Mouse (Mus musculus) hindbrain, embryonic 14.5 days (tissue): ENCODE measurements around the gene Agbl2. TPM values are rescaled to one million over a fixed set of nuclear protein-coding genes. Genes with fewer than 3 reads are reported as not detected.

Source experiments
- ATAC-seq: fragments of 200-750 bp; cut with Nextera tagmentation; 2 replicates; pipeline ENCODE4 v1.8.0; 2017; ENCODE audit warnings: moderate number of reproducible peaks, mild to moderate bottlenecking, moderate TSS enrichment, moderate library complexity; ENCODE audit not compliant: low FRiP score
- DNase-seq: peaks from one replicate; pipeline ENCODE4 v3.0.0-alpha.2; 2015; ENCODE audit warnings: low spot score
- H3K27ac ChIP-seq: fragments of 300-500 bp; sonication (generic); 2 replicates; pipeline ENCODE4 v1.5.1; 2014; ENCODE audit warnings: mild to moderate bottlenecking, moderate library complexity
- H3K27me3 ChIP-seq: fragments of 300-500 bp; sonication (generic); 2 replicates; pipeline ENCODE4 v1.6.1; 2014; ENCODE audit warnings: mild to moderate bottlenecking, low read length, mixed read lengths; ENCODE audit not compliant: control insufficient read depth, insufficient read depth
- H3K36me3 ChIP-seq: fragments of 300-500 bp; sonication (generic); replicated peaks from 2 replicates; pipeline ENCODE4 v1.6.1; 2014; ENCODE audit not compliant: control insufficient read depth, insufficient read depth
- H3K4me1 ChIP-seq: fragments of 300-500 bp; sonication (generic); replicated peaks from 2 replicates; pipeline ENCODE4 v1.6.1; 2014; ENCODE audit warnings: antibody characterized with exemption, low read length, mixed read lengths; ENCODE audit not compliant: control insufficient read depth, insufficient read depth
- H3K4me2 ChIP-seq: fragments of 300-500 bp; sonication (generic); replicated peaks from 2 replicates; pipeline ENCODE4 v1.6.1; 2014; ENCODE audit warnings: mild to moderate bottlenecking, moderate library complexity
- H3K4me3 ChIP-seq: fragments of 300-500 bp; sonication (generic); replicated peaks from 2 replicates; pipeline ENCODE4 v1.5.1; 2014; ENCODE audit warnings: mild to moderate bottlenecking, low read length
- H3K9ac ChIP-seq: fragments of 300-500 bp; sonication (generic); 2 replicates; pipeline ENCODE4 v1.6.1; 2014
- H3K9me3 ChIP-seq: fragments of 300-500 bp; sonication (generic); 2 replicates; pipeline ENCODE4 v1.6.1; 2016; ENCODE audit warnings: low read length; ENCODE audit not compliant: control insufficient read depth
- WGBS: fragments of 180-500 bp; shearing (Covaris S2); extraction: QIAGEN DNeasy Blood & Tissue Kit; methylation state at CpG from one replicate; pipeline ENCODE4 v1.1.7; 2014; 5-methylcytosine and 5-hydroxymethylcytosine counted together
- polyA plus RNA-seq: library from polyadenylated mRNA; unstranded; fragments of >200 nt; fragmentation: Nextera tagmentation; extraction: Ambion mirVana; gene quantifications from 2 replicates; pipeline ENCODE4 v1.2.1, GENCODE M21; 2014

The Agbl2 gene
- polyA plus RNA-seq, 1 experiment from 2014 or later: 1.7 TPM

DNA sequence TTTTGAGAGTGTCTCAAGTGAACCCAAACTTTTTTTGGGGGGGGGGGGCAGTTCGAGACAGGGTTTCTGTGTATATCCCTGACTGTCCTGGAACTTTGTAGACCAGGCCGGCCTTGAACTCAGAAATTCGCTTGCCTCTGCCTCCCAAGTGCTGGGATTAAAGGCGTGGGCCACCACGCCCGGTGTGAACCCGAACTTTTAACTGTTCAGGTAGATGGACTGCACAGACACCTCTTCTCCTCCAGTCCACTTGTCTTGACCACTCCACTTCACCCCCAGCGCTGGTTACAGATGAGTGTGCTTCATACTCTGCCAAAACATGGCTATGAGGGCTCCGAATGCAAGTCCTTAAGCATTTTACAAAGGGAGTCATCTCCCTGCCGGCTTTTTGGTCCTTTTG lies 35.4 kb upstream of the Agbl2 start:
- no peaks in the 10 kb centered on the region for H3K27me3 ChIP-seq
- peak overlapping the region; percentile 96 for H3K9ac ChIP-seq
- H3K9me3 ChIP-seq: no peaks in the 10 kb centered on the region
- no peak overlapping the region for H3K27ac ChIP-seq
- WGBS: 97% methylated on average over 10 of the region's 10 CpGs
- ATAC-seq: no peak
- peak overlapping the region; percentile 90 for H3K4me2 ChIP-seq
- no peak for DNase-seq
- H3K4me1 ChIP-seq: peaks cover 16% of the 10 kb centered on the region
- H3K36me3 ChIP-seq: peaks cover 38% of the 10 kb centered on the region
- H3K4me3 ChIP-seq: peak overlapping the region; percentile 87

DNA sequence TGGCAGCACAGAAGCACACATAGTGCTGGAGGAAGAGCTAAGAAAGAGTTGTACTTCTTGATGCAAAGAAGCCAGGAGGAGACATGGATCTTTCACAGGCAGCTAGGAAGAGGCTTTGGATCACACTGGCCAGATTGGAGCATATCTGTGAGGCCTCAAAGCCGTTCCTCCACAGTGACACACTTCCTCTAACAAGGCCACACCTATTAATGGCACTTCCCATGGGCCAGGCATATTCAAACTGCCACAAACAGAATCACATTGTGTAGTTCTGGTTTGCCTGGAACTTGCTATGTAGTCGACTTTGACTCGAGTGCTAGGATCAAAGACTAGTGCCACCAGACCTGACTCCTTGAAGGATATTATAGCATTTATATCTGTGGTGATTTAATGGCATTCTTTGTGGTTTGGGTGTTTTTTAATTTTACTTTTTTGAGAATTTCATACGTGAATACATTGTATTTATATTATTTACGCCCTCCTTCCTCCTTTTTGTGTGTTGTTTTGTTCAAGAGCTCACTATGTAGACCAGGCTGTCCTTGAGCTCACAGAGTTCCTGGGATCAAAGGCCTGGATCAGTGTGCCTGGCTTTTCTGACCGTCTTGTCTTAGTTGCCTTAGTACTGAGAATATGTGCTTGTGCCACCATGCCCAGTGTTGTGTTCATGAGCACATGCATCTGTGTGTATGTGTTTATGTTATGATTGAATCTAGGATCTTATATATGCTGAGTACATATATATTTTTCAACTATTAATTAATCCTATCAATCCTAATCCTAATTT lies 32.7 kb upstream of the Agbl2 start:
- H3K4me2 ChIP-seq: no peak overlapping the region
- DNase-seq: no peak
- H3K27ac ChIP-seq: no peak overlapping the region
- peaks cover 65% of the 10 kb centered on the region for H3K36me3 ChIP-seq
- H3K4me3 ChIP-seq: no peak overlapping the region
- ATAC-seq: no peak
- no peaks in the 10 kb centered on the region for H3K27me3 ChIP-seq
- no peak overlapping the region for H3K9ac ChIP-seq
- no peaks in the 10 kb centered on the region for H3K9me3 ChIP-seq
- 86% methylated on average over 6 of the region's 6 CpGs for WGBS
- H3K4me1 ChIP-seq: peaks cover 16% of the 10 kb centered on the region

- H3K4me3 ChIP-seq: no peak overlapping the region
- ATAC-seq: no peak
- H3K36me3 ChIP-seq: peaks cover 97% of the 10 kb centered on the region
- no peaks in the 10 kb centered on the region for H3K9me3 ChIP-seq
- H3K9ac ChIP-seq: no peak overlapping the region
- no peak overlapping the region for H3K27ac ChIP-seq
- peaks cover 8% of the 10 kb centered on the region; the same call in 1 of the 2 replicates for H3K4me1 ChIP-seq
- H3K4me2 ChIP-seq: no peak overlapping the region
- 92% methylated on average over 2 of the region's 2 CpGs for WGBS
- no peaks in the 10 kb centered on the region for H3K27me3 ChIP-seq
- DNase-seq: no peak
Measured at GRCm38 (mm10) chr2:90753565-90753964, 29.0 kb upstream of the Agbl2 start.

GRCm38 (mm10) chr2:90754188-90754587 lies 28.3 kb upstream of the Agbl2 start:
- Histone ChIP-seq H3K27ac (no peak overlapping the region), H3K9ac (no peak overlapping the region), H3K4me1 (peaks cover 2% of the 10 kb centered on the region; the same call in 1 of the 2 replicates), H3K36me3 (peaks cover 97% of the 10 kb centered on the region), H3K4me2 (no peak overlapping the region), H3K4me3 (no peak overlapping the region), H3K27me3 (no peaks in the 10 kb centered on the region), H3K9me3 (no peaks in the 10 kb centered on the region)
- DNase-seq (no peak), ATAC-seq (no peak)
- 98% methylated on average over 3 of the region's 3 CpGs for WGBS

GRCm38 (mm10) chr2:90765123-90765522 lies 17.4 kb upstream of the Agbl2 start:
- Histone ChIP-seq H3K36me3 (peaks cover 98% of the 10 kb centered on the region), H3K4me2 (no peak overlapping the region), H3K27ac (no peak overlapping the region), H3K9me3 (no peaks in the 10 kb centered on the region), H3K4me3 (no peak overlapping the region), H3K4me1 (no peaks in the 10 kb centered on the region), H3K27me3 (no peaks in the 10 kb centered on the region), H3K9ac (no peak overlapping the region)
- ATAC-seq: no peak
- no peak for DNase-seq
- WGBS: 96% methylated on average over 3 of the region's 3 CpGs

DNA sequence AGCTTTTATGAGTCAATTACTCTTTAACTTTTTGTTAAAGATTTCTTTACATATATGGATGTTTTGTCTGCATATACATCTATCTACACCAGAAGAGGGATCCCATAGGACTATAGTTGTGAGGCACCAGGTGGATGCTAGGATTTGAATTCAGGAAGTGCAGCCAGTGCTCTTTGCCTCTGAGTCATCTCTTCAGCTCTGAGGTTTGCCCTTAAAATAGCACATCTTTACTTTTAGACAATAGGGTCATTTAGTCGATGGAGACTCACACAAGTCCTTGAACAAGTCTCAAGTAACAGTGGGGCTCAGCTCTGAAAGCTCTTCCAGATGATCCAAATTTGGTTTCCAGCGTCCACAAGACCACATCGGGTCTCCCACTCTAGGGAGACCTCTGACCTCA lies 1.2 kb upstream of the Agbl2 start:
- Histone ChIP-seq H3K27ac (no peak overlapping the region), H3K4me1 (no peaks in the 10 kb centered on the region), H3K27me3 (peaks cover 9% of the 10 kb centered on the region; the same call in 1 of the 2 replicates), H3K9me3 (no peaks in the 10 kb centered on the region), H3K4me2 (no peak overlapping the region), H3K36me3 (peaks cover 49% of the 10 kb centered on the region), H3K9ac (no peak overlapping the region), H3K4me3 (no peak overlapping the region)
- no peak for DNase-seq
- WGBS: 47% methylated on average over 3 of the region's 3 CpGs
- no peak for ATAC-seq

GRCm38 (mm10) chr2:90781938-90782337 lies 589 bp upstream of the Agbl2 start:
- H3K4me2 ChIP-seq: no peak overlapping the region
- no peak overlapping the region for H3K4me3 ChIP-seq
- no peaks in the 10 kb centered on the region for H3K4me1 ChIP-seq
- DNase-seq (no peak), ATAC-seq (no peak)
- no peaks in the 10 kb centered on the region for H3K9me3 ChIP-seq
- H3K9ac ChIP-seq: no peak overlapping the region
- WGBS: 38% methylated on average over 2 of the region's 2 CpGs
- peaks cover 9% of the 10 kb centered on the region; the same call in 1 of the 2 replicates for H3K27me3 ChIP-seq
- H3K36me3 ChIP-seq: peaks cover 42% of the 10 kb centered on the region
- no peak overlapping the region for H3K27ac ChIP-seq

DNA sequence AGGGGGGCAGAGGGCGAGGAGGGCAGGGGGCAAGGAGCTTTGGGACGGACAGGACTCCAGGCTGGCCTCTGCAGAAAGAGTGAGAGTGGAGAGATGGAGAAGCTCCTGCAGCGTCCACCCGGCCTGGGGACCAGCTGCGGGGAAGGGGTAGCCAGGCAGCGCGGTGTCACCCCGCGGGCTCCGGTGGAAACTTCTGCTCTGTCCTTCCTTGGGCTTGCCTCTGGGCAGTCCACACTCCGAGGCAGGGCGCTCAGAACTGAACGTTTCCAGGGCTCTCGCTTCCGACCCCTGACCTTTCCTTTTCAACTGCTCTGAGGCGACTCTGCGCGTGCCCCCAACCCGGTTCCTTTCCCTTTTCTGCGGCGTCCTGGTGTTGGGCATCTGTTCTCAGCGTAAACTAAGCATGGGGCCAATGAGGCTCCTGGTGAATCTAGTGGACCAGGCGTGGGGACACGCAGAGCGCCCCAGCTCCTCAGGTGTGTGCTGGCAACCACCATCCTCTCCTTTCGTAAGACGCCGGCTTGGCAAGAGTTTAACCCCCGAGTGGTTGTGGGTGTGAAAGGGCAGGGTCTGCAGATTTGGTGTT lies 467 bp downstream of the Agbl2 start:
- Histone ChIP-seq H3K4me1 (no peaks in the 10 kb centered on the region), H3K27me3 (peaks cover 9% of the 10 kb centered on the region; the same call in 1 of the 2 replicates), H3K9me3 (no peaks in the 10 kb centered on the region), H3K27ac (no peak overlapping the region), H3K9ac (0 out of 2 replicates have a peak overlapping the region, but pooled peaks have one; percentile 28), H3K4me3 (peak overlapping the region; percentile 24), H3K4me2 (peak overlapping the region; percentile 51), H3K36me3 (peaks cover 32% of the 10 kb centered on the region)
- no peak for DNase-seq
- WGBS: 1% methylated on average over 28 of the region's 29 CpGs
- peak; percentile 37; the same call in 1 of the 2 replicates for ATAC-seq

DNA sequence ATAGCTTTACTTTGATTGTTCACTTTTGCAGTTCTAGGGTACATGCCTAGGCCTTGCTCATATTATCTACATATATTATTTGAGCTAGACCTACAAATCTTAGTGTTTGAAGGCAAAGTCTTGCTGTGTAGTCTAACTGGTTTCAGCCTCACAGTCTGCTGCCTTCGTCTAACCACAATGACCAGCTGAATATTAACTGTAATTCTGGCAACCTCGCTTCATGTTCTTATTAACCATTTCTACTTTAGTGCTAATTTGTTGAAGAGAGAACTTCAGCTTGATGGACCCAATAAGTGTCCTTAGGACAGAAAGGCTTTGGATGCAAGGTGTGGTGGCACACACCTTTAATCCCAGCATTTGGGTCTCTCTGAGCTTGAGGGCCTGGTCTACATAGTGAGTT lies 5.6 kb downstream of the Agbl2 start:
- H3K9me3 ChIP-seq: no peaks in the 10 kb centered on the region
- H3K9ac ChIP-seq: no peak overlapping the region
- H3K4me1 ChIP-seq: no peaks in the 10 kb centered on the region
- ATAC-seq: no peak
- no peak for DNase-seq
- 84% methylated on average over 2 of the region's 2 CpGs for WGBS
- H3K27me3 ChIP-seq: peaks cover 7% of the 10 kb centered on the region; the same call in 1 of the 2 replicates
- H3K36me3 ChIP-seq: no peaks in the 10 kb centered on the region
- no peak overlapping the region for H3K4me2 ChIP-seq
- no peak overlapping the region for H3K27ac ChIP-seq
- H3K4me3 ChIP-seq: no peak overlapping the region
